Mouse (Mus musculus) kidney, embryonic 16.5 days (tissue): ENCODE results near the gene Hsf5. TPM values are rescaled to one million over a fixed set of nuclear protein-coding genes. Genes with fewer than 3 reads are reported as not detected.

Source experiments
- polyA plus RNA-seq: library from polyadenylated mRNA; unstranded; fragments of >200 nt; fragmentation: Nextera tagmentation; extraction: Ambion mirVana; gene quantifications from 2 replicates; pipeline ENCODE4 v1.2.1, GENCODE M21; 2015

The Hsf5 gene
- polyA plus RNA-seq, 1 experiment from 2014 or later, result 0.17 TPM

Other genes with a start within 250 kb of the Hsf5 start
- gene Rad51c, start 212.2 kb upstream of the Hsf5 start, polyA plus RNA-seq, result 7.9 and 8.7 TPM in 2 replicates
- 0.31 and 0.76 TPM in 2 replicates for gene Tex14, start 212.1 kb upstream of the Hsf5 start, polyA plus RNA-seq
- gene Gm11492, start 50.5 kb upstream of the Hsf5 start, polyA plus RNA-seq, result not detected in 2 replicates
- gene Sept4, start 48.3 kb upstream of the Hsf5 start, polyA plus RNA-seq, result 70.6 and 77.8 TPM in 2 replicates
- 41.7 and 42.2 TPM in 2 replicates for gene Mtmr4, start 25.0 kb upstream of the Hsf5 start, polyA plus RNA-seq
- gene Rnf43, start 45.6 kb downstream of the Hsf5 start, polyA plus RNA-seq, result 7.2 and 8.0 TPM in 2 replicates
- 156 and 161 TPM in 2 replicates for gene Supt4a, start 120.4 kb downstream of the Hsf5 start, polyA plus RNA-seq
- gene Tspoap1, start 143.4 kb downstream of the Hsf5 start, polyA plus RNA-seq, result 4.7 and 5.6 TPM in 2 replicates
- gene Mpo, start 176.4 kb downstream of the Hsf5 start, polyA plus RNA-seq, result 1.1 and 1.3 TPM in 2 replicates
- gene Lpo, start 211.1 kb downstream of the Hsf5 start, polyA plus RNA-seq, result 0.15 and 0.29 TPM in 2 replicates
- gene Mks1, start 236.1 kb downstream of the Hsf5 start, polyA plus RNA-seq, result 20.4 and 20.6 TPM in 2 replicates